Mouse (Mus musculus): ENCODE data around the gene Lctl. TPM values are rescaled to one million over a fixed set of nuclear protein-coding genes. Genes with fewer than 3 reads are reported as not detected.
A peak's percentile ranks its signal among the peaks of the same experiment; 100 is the strongest.

Gene Lctl
- polyA plus RNA-seq, 1 experiment: 5.1 TPM

DNA sequence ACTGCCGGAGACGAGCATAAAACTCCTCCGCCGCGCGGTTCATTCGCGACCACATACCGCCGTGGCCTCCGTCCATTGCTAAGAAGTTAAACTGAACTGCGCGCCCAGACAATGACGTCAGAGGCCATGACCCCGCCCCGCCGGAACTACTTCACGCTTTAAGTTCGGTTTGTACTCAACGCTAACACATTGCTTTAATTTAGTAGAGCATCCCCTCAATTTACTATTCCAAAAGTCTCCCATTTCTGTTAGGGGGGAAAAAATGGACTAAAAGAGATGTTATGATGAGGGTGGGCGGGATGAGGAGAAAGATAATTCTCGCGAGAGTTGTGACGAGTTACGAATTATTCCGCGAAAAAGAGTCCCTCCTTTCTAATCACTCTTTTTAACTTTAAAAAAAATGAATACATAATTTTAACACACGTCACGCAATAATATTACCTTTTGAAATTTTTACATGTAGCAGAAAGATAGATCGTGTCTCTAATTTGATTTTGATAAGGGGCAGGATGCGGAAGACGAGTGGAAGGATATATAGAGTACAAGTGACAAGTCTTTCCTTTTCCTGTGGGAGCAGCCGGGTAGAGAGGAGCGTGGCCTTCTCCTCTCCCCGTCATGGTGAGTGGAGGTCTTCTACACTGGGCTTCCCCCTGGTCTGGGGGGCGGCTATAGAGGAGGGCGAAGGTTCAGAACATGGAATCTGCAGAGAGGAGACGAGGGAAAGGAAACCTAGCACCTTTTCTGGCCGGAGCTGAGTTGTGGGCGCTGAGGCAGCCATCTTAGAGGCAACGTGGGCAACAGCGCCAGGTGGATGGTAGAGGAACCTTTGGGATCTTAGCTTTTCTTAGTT, 56.1 kb downstream of the Lctl start, which contains the start of the genes Zwilch and Rpl4:
Gene Zwilch (minus strand): TSS at position 289 of the 850 bp plus-strand sequence.
Gene Rpl4 (plus strand): TSS at position 560 of the 850 bp plus-strand sequence.
- no peaks in the 10 kb centered on the region for H3K27me3 ChIP-seq (replicated peaks; ENCODE audit: control insufficient read depth, insufficient read depth, low read length)
- no peak; the same call in 1 of the 2 replicates for TF ChIP-seq CTCF (conservative IDR thresholded peaks at IDR 0.05; ENCODE audit: insufficient read depth, insufficient read length, low read depth, low read length)
- TF ChIP-seq POLR2A (IDR thresholded peaks at IDR 0.05; ENCODE audit: low read depth, low read length): peak; percentile 77
- peak; percentile 89 for DNase-seq
- H3K4me1 ChIP-seq (ENCODE audit: control insufficient read depth, insufficient read depth, low read length): no peaks in the 10 kb centered on the region
- H3K27ac ChIP-seq (ENCODE audit: insufficient read depth, low read depth, low read length): peak within 1 kb of the TSS; percentile 54
- H3K4me3 ChIP-seq (ENCODE audit: insufficient read depth, low read depth, low read length): peak within 1 kb of the TSS; percentile 79
- under 1% methylated on average over 42 of the region's 42 CpGs for WGBS
- peaks cover 8% of the 10 kb centered on the region for H3K36me3 ChIP-seq (ENCODE audit: control insufficient read depth, insufficient read depth, low read length)

DNA sequence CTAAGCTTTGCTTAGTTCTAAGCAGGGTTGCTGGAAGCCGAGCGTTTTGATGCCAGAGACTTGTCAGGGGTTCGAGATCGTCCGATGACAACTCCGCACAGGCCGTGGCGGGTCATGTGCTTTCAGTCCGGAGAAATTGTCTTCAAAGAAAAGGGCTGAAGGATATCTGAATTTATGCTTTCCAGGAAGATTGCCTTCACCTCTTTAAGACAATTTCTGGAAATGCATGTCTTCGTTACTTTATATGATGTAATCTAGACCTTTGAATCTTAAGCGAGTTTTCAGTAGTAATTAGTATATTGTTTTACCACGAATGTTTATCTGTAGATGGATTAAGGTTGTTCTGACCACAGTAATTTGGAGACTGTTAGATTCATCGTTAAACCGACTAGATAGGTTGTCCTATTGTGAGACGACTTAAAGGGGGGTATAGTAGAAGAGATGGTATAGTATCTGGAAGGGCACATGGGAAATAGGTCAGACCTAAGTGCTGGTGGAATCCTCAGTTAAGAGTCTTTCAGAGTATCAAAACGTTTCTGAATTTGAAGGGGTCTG, 56.8 kb downstream of the Lctl start:
- H3K4me3 ChIP-seq (ENCODE audit: insufficient read depth, low read depth, low read length): peak overlapping the region; percentile 79
- under 1% methylated on average over 16 of the region's 16 CpGs for WGBS
- H3K27ac ChIP-seq (ENCODE audit: insufficient read depth, low read depth, low read length): peak overlapping the region; percentile 27; the same call in 1 of the 2 replicates
- DNase-seq: no peak
- H3K36me3 ChIP-seq (ENCODE audit: control insufficient read depth, insufficient read depth, low read length): peaks cover 12% of the 10 kb centered on the region
- no peaks in the 10 kb centered on the region for H3K27me3 ChIP-seq (replicated peaks; ENCODE audit: control insufficient read depth, insufficient read depth, low read length)
- peaks cover 2% of the 10 kb centered on the region; the same call in 1 of the 2 replicates for H3K4me1 ChIP-seq (ENCODE audit: control insufficient read depth, insufficient read depth, low read length)
- no peak for TF ChIP-seq CTCF (conservative IDR thresholded peaks at IDR 0.05; ENCODE audit: insufficient read depth, insufficient read length, low read depth, low read length)
- no peak for TF ChIP-seq POLR2A (IDR thresholded peaks at IDR 0.05; ENCODE audit: low read depth, low read length)

DNA sequence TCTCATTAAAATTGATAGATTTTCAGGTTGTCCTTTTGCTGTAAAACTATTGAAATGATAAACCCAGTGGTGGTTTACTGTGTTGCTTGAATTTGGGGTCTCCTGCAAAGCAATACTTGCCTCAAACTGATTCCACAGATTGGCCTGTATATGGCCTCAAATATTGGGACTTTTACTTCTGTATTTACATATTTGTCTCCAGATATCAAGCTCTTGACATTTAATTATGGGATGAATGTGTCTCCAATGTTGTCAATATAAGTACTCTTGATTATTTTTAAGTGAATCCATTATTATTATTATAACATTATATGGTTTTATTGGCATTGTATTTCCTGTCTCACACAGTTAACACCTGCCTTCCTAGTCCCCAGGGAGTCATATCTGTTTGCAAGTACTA, 57.4 kb downstream of the Lctl start:
- H3K36me3 ChIP-seq (ENCODE audit: control insufficient read depth, insufficient read depth, low read length): peaks cover 12% of the 10 kb centered on the region
- H3K27me3 ChIP-seq (replicated peaks; ENCODE audit: control insufficient read depth, insufficient read depth, low read length): no peaks in the 10 kb centered on the region
- H3K4me1 ChIP-seq (ENCODE audit: control insufficient read depth, insufficient read depth, low read length): peaks cover 3% of the 10 kb centered on the region; the same call in 1 of the 2 replicates
- H3K27ac ChIP-seq (ENCODE audit: insufficient read depth, low read depth, low read length): no peak overlapping the region
- no peak overlapping the region for H3K4me3 ChIP-seq (ENCODE audit: insufficient read depth, low read depth, low read length)
- TF ChIP-seq CTCF (conservative IDR thresholded peaks at IDR 0.05; ENCODE audit: insufficient read depth, insufficient read length, low read depth, low read length) (no peak), POLR2A (IDR thresholded peaks at IDR 0.05; ENCODE audit: low read depth, low read length) (no peak)
- DNase-seq: no peak

DNA sequence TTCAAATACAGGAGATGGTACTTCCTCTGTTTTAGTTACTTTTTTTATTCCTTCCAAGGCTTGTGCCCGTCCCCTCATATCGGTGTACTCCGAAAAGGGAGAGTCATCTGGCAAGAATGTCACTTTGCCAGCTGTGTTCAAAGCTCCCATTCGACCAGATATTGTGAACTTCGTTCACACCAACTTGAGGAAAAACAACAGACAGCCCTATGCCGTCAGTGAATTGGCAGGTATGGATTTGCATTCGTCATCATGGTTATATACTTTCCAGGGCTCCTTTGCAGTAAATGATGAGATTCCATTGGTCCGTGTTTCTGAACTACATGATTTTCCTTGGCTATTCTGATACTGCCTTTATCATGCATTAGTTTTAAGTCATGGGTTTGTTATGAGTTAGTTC, 57.8 kb downstream of the Lctl start:
- no peak for TF ChIP-seq CTCF (conservative IDR thresholded peaks at IDR 0.05; ENCODE audit: insufficient read depth, insufficient read length, low read depth, low read length)
- TF ChIP-seq POLR2A (IDR thresholded peaks at IDR 0.05; ENCODE audit: low read depth, low read length): no peak
- 44% methylated on average over 8 of the region's 8 CpGs for WGBS
- no peak for DNase-seq
- Histone ChIP-seq H3K36me3 (ENCODE audit: control insufficient read depth, insufficient read depth, low read length) (peaks cover 12% of the 10 kb centered on the region), H3K27ac (ENCODE audit: insufficient read depth, low read depth, low read length) (no peak overlapping the region), H3K4me1 (ENCODE audit: control insufficient read depth, insufficient read depth, low read length) (peaks cover 3% of the 10 kb centered on the region; the same call in 1 of the 2 replicates), H3K4me3 (ENCODE audit: insufficient read depth, low read depth, low read length) (no peak overlapping the region), H3K27me3 (replicated peaks; ENCODE audit: control insufficient read depth, insufficient read depth, low read length) (no peaks in the 10 kb centered on the region)

DNA sequence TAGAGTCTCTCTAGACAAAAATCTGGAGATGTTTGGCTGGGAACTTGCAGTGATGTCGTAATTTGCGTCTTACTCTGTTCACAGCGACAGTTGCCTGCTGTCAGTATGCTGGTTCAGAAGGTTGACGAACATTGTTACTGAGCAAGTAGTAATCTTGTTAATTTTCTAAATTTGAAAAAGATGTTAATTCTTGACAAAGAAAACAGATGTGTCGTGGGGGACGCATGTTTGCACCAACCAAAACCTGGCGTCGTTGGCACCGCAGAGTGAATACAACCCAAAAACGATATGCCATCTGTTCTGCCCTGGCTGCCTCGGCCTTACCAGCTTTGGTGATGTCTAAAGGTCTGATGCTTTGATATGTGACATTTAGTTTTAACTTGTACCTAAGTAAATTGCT, 58.4 kb downstream of the Lctl start:
- TF ChIP-seq POLR2A (IDR thresholded peaks at IDR 0.05; ENCODE audit: low read depth, low read length): no peak
- no peak for TF ChIP-seq CTCF (conservative IDR thresholded peaks at IDR 0.05; ENCODE audit: insufficient read depth, insufficient read length, low read depth, low read length)
- Histone ChIP-seq H3K36me3 (ENCODE audit: control insufficient read depth, insufficient read depth, low read length) (peaks cover 12% of the 10 kb centered on the region), H3K27ac (ENCODE audit: insufficient read depth, low read depth, low read length) (no peak overlapping the region), H3K4me1 (ENCODE audit: control insufficient read depth, insufficient read depth, low read length) (peaks cover 7% of the 10 kb centered on the region; the same call in 1 of the 2 replicates), H3K4me3 (ENCODE audit: insufficient read depth, low read depth, low read length) (no peak overlapping the region), H3K27me3 (replicated peaks; ENCODE audit: control insufficient read depth, insufficient read depth, low read length) (no peaks in the 10 kb centered on the region)
- no peak for DNase-seq
- WGBS: 83% methylated on average over 11 of the region's 11 CpGs

DNA sequence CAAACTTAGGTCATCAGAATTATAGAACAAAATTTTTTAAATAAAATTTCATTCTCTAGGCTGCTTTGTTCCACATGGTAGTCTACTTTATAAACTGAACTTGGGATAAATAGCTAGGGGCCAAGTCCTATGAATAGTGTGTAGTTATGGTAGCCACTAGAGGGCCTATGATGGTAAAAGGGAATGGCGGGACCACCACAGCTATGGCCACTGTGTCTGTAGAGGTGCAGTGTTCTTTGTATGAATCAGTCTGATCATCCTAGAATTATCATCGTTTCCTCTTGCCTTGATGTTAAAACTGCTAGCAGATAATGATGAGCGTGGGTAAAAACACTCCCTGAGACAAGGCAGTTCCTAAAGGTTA, 61.6 kb downstream of the Lctl start:
- TF ChIP-seq POLR2A (IDR thresholded peaks at IDR 0.05; ENCODE audit: low read depth, low read length): no peak
- TF ChIP-seq CTCF (conservative IDR thresholded peaks at IDR 0.05; ENCODE audit: insufficient read depth, insufficient read length, low read depth, low read length): peak; percentile 30
- DNase-seq: peak; percentile 18
- 43% methylated on average over 3 of the region's 3 CpGs for WGBS
- peak overlapping the region; percentile 77 for H3K27ac ChIP-seq (ENCODE audit: insufficient read depth, low read depth, low read length)
- H3K27me3 ChIP-seq (replicated peaks; ENCODE audit: control insufficient read depth, insufficient read depth, low read length): no peaks in the 10 kb centered on the region
- H3K4me3 ChIP-seq (ENCODE audit: insufficient read depth, low read depth, low read length): no peak overlapping the region; the same call in 1 of the 2 replicates
- peaks cover 17% of the 10 kb centered on the region for H3K36me3 ChIP-seq (ENCODE audit: control insufficient read depth, insufficient read depth, low read length)
- peaks cover 7% of the 10 kb centered on the region; the same call in 1 of the 2 replicates for H3K4me1 ChIP-seq (ENCODE audit: control insufficient read depth, insufficient read depth, low read length)

Measured in kidney, adult 2 months (tissue).